Mouse (Mus musculus) right cerebral cortex, postnatal 25 days (tissue): ENCODE results near the gene Tbc1d22a.
A peak's percentile ranks its signal among the peaks of the same experiment; 100 is the strongest.
"Not testable (repeated sequence)": the region's sequence is repeated elsewhere in the genome, so short reads cannot be mapped to it uniquely, and the experiment has no call there.

ENCODE experiments used
- DNase-seq: peaks from one replicate; pipeline ENCODE4 v3.0.0; 2022

The Tbc1d22a gene

GRCm38 (mm10) chr15:86213753-86214548 is at the start of gene Tbc1d22a:
TSS of gene Tbc1d22a (plus strand) at chr15:86214459.
- DNase-seq = peak; percentile 93

GRCm38 (mm10) chr15:86164718-86165345 is 49.4 kb upstream of the Tbc1d22a start:
- no peak for DNase-seq

GRCm38 (mm10) chr15:86165811-86166590 is 48.3 kb upstream of the Tbc1d22a start:
- no peak for DNase-seq

- DNase-seq = no peak
Observed at GRCm38 (mm10) chr15:86167032-86167655, 47.1 kb upstream of the Tbc1d22a start.

GRCm38 (mm10) chr15:86167787-86168504 is 46.3 kb upstream of the Tbc1d22a start:
- no peak for DNase-seq

- no peak for DNase-seq
Observed at GRCm38 (mm10) chr15:86168505-86168867, 45.8 kb upstream of the Tbc1d22a start.

GRCm38 (mm10) chr15:86168941-86169816 is 45.1 kb upstream of the Tbc1d22a start:
- DNase-seq = no peak

- DNase-seq = no peak
Observed at GRCm38 (mm10) chr15:86169817-86170110, 44.5 kb upstream of the Tbc1d22a start.

GRCm38 (mm10) chr15:86171316-86171715 is 42.9 kb upstream of the Tbc1d22a start:
- DNase-seq = no peak

- no peak for DNase-seq
Observed at GRCm38 (mm10) chr15:86172124-86172523, 42.1 kb upstream of the Tbc1d22a start.

GRCm38 (mm10) chr15:86172526-86172925 is 41.7 kb upstream of the Tbc1d22a start:
- DNase-seq = no peak

GRCm38 (mm10) chr15:86173136-86173985 is 40.9 kb upstream of the Tbc1d22a start:
- DNase-seq = no peak

GRCm38 (mm10) chr15:86175253-86176050 is 38.8 kb upstream of the Tbc1d22a start:
- no peak for DNase-seq

GRCm38 (mm10) chr15:86176166-86176565 is 38.1 kb upstream of the Tbc1d22a start:
- DNase-seq = no peak

GRCm38 (mm10) chr15:86176771-86177702 is 37.2 kb upstream of the Tbc1d22a start:
- no peak for DNase-seq

GRCm38 (mm10) chr15:86177703-86178251 is 36.5 kb upstream of the Tbc1d22a start:
- not testable (repeated sequence) for DNase-seq

GRCm38 (mm10) chr15:86178594-86178993 is 35.7 kb upstream of the Tbc1d22a start:
- no peak for DNase-seq

- no peak for DNase-seq
Observed at GRCm38 (mm10) chr15:86180427-86180826, 33.8 kb upstream of the Tbc1d22a start.
